Mouse (Mus musculus) thymus, adult 18-20 months (tissue): Measurements from ENCODE around the gene Rab43.

Experiments used
- DNase-seq, 2 experiments: peaks; one replicate each; pipeline ENCODE4 v3.0.0; 2022; ENCODE audit warnings: mixed read lengths in 2 of 2

Rab43 gene

GRCm38 (mm10) chr6:87811675-87812338, at the start of gene Rab43:
Rab43 (minus strand) TSS chr6:87812164.
- peak; percentile 88 to 89 for DNase-seq

GRCm38 (mm10) chr6:87857071-87857470, 45.1 kb upstream of the Rab43 start:
- DNase-seq: no peak

GRCm38 (mm10) chr6:87853446-87853845, 41.5 kb upstream of the Rab43 start:
- no peak for DNase-seq

GRCm38 (mm10) chr6:87851871-87852270, 39.9 kb upstream of the Rab43 start:
- DNase-seq: no peak

GRCm38 (mm10) chr6:87850900-87851614, 39.1 kb upstream of the Rab43 start, which contains the start of gene Cnbp:
Cnbp (minus strand) TSS chr6:87851106.
- DNase-seq: peak; percentile 93

GRCm38 (mm10) chr6:87850155-87850899, 38.4 kb upstream of the Rab43 start:
- DNase-seq: no peak

- DNase-seq: no peak
These were observed 37.8 kb upstream of the Rab43 start for GRCm38 (mm10) chr6:87849780-87850154.

- no peak for DNase-seq
These were observed 34.8 kb upstream of the Rab43 start for GRCm38 (mm10) chr6:87846813-87847212.

- DNase-seq: no peak
These were observed 33.2 kb upstream of the Rab43 start for GRCm38 (mm10) chr6:87845031-87845695.

GRCm38 (mm10) chr6:87842254-87842653, 30.3 kb upstream of the Rab43 start:
- peak in 1 of 2 experiments; percentile 13 for DNase-seq

GRCm38 (mm10) chr6:87841635-87842034, 29.7 kb upstream of the Rab43 start:
- DNase-seq: no peak

- no peak for DNase-seq
These were observed 27.9 kb upstream of the Rab43 start for GRCm38 (mm10) chr6:87839797-87840341.

- peak; percentile 80 to 89 for DNase-seq
These were observed 26.7 kb upstream of the Rab43 start, which contains the start of gene Isy1 for GRCm38 (mm10) chr6:87838551-87839197. Isy1 (minus strand) TSS chr6:87838798.

GRCm38 (mm10) chr6:87835695-87836094, 23.7 kb upstream of the Rab43 start, which contains the start of gene Gm45140:
Gm45140 (minus strand) TSS chr6:87835795.
- DNase-seq: no peak

- no peak for DNase-seq
These were observed 8.4 kb upstream of the Rab43 start for GRCm38 (mm10) chr6:87820366-87820765.

GRCm38 (mm10) chr6:87814486-87814885, 2.5 kb upstream of the Rab43 start:
- DNase-seq: no peak

GRCm38 (mm10) chr6:87812656-87813055, 692 bp upstream of the Rab43 start:
- no peak for DNase-seq

GRCm38 (mm10) chr6:87810713-87811669, 973 bp downstream of the Rab43 start:
- peak; percentile 37 to 55 for DNase-seq

- no peak for DNase-seq
These were observed 1.7 kb downstream of the Rab43 start for GRCm38 (mm10) chr6:87810311-87810710.

- no peak for DNase-seq
These were observed 2.3 kb downstream of the Rab43 start for GRCm38 (mm10) chr6:87809651-87810161.

- DNase-seq: no peak
These were observed 2.8 kb downstream of the Rab43 start for GRCm38 (mm10) chr6:87809144-87809543.
